Mouse (Mus musculus) embryonic fibroblast, embryonic 13.5 days (primary cell): Measurements from ENCODE around the gene Gvin1.

ENCODE experiments used
- CTCF ChIP-seq: IDR thresholded peaks from 2 replicates; pipeline ENCODE4 v1.5.1; 2011; ENCODE audit warnings: mild to moderate bottlenecking, control low read depth, low read length, moderate library complexity, borderline replicate concordance; ENCODE audit not compliant: insufficient read depth
- POLR2A ChIP-seq: IDR thresholded peaks from 2 replicates; pipeline ENCODE4 v1.6.1; 2011; ENCODE audit warnings: low read depth, mild to moderate bottlenecking, control low read depth, low read length, moderate library complexity

DNA sequence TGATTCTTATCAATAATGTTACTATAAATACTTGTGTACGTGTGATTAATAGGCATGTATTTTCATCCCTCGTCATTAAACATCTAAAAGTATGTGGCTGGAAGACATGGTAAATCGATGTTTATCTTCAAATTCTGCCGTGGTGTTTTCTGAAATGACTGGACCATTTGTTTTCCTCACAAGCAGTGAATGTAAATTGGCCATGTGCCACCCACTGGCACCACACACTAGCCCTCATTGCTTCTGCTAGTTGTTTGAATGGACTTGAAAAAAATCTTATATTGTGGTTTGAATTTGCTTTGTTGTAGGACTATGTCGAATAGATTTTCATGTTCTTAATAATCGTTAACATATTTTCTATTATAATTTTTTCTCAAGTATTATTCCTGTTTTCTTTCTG lies 30.5 kb upstream of the Gvin1 start:
- TF ChIP-seq POLR2A (no peak), CTCF (no peak)
